Mouse (Mus musculus) splenic B cell, adult 2 months (primary cell): ENCODE measurements around the gene Gm20388.
"Not testable (repeated sequence)": the region's sequence is repeated elsewhere in the genome, so short reads cannot be mapped to it uniquely, and the experiment has no call there.

Experiments
- DNase-seq: peaks from one replicate; pipeline ENCODE4 v3.0.0-alpha.2; 2011; ENCODE audit warnings: low read depth, low spot score
- H3K27me3 ChIP-seq: 2 replicates; pipeline ENCODE4 v1.6.1; 2012; ENCODE audit warnings: mild to moderate bottlenecking, low read length, moderate library complexity, mixed read lengths; ENCODE audit not compliant: control insufficient read depth, poor library complexity, insufficient read depth, severe bottlenecking
- H3K36me3 ChIP-seq: 2 replicates; pipeline ENCODE4 v1.6.1; 2012; ENCODE audit warnings: mild to moderate bottlenecking, low read length, moderate library complexity, mixed read lengths; ENCODE audit not compliant: control insufficient read depth, poor library complexity, insufficient read depth, severe bottlenecking

The Gm20388 gene

GRCm38 (mm10) chr8:123017143-123017542 lies 3106.5 kb downstream of the Gm20388 start:
- Histone ChIP-seq H3K36me3 (0 out of 2 replicates have a peak, but pooled peaks cover 2% of the 10 kb centered on the region), H3K27me3 (no peaks in the 10 kb centered on the region)
- DNase-seq: no peak

GRCm38 (mm10) chr8:123018484-123019164 lies 3108.0 kb downstream of the Gm20388 start:
- Histone ChIP-seq H3K27me3 (no peaks in the 10 kb centered on the region), H3K36me3 (0 out of 2 replicates have a peak, but pooled peaks cover 2% of the 10 kb centered on the region)
- DNase-seq: no peak

DNA sequence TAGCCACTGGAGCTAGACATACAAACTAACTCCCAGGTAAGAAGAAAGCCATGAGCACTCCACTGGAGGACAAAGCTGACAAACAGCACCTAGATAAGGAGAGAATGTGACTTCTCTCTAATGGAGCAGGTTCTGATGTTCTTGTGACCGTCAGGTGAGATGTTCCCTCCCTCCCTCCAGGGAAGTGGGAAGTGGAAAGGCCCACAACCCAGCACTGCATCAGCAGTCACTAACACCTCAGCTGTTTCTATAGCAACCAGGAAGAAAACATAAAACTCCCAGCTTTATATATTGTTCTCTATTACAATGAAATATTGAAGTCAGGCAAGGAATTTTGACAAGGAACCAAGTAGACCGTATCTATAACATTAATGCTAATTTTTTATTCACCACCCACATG lies 3109.4 kb downstream of the Gm20388 start:
- no peaks in the 10 kb centered on the region for H3K36me3 ChIP-seq
- peak; percentile 70 for DNase-seq
- H3K27me3 ChIP-seq: no peaks in the 10 kb centered on the region

DNA sequence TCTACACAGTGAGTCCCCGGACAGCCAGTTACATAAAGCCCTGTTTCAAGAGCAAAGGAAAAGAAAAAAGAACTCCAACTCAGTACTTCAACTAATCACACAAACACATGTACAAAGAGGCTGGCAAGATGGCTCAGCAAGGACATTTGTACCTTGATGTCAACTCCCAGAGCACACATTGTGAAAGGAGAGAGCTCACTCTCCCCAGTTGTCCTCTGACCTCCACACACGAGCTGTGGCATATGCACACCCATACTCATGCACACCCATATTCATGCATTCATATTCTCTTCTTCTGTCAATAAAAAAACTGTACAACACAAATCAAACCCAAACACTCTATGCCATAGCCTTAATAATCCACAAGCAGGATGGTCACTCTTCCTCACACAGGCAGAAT lies 3110.2 kb downstream of the Gm20388 start:
- H3K27me3 ChIP-seq: no peaks in the 10 kb centered on the region
- H3K36me3 ChIP-seq: no peaks in the 10 kb centered on the region
- DNase-seq: no peak

- no peaks in the 10 kb centered on the region for H3K27me3 ChIP-seq
- H3K36me3 ChIP-seq: no peaks in the 10 kb centered on the region
- DNase-seq: no peak
These were observed 3110.6 kb downstream of the Gm20388 start for GRCm38 (mm10) chr8:123021259-123021658.

- Histone ChIP-seq H3K27me3 (no peaks in the 10 kb centered on the region), H3K36me3 (no peaks in the 10 kb centered on the region)
- DNase-seq: no peak
These were observed 3112.1 kb downstream of the Gm20388 start for GRCm38 (mm10) chr8:123022727-123023126.

DNA sequence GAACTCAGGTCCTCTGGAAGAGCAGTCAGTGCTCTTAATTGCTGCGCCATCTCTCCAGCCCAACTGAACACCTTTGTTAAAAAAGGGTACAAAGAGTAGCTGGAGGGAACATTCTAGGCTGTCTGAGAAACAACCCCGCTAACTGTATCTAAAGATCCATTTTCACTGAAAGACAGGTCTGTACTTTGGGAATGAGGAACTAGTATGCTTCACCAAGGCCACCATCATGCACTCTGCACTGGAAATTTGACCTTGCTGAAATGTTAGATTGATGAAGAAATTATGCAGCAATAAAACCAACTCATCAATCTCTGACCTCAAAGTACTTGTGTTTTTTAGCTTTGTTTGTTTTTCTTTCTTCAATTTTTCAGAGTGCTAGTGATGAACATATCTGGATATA lies 3113.6 kb downstream of the Gm20388 start:
- no peak for DNase-seq
- no peaks in the 10 kb centered on the region for H3K36me3 ChIP-seq
- no peaks in the 10 kb centered on the region for H3K27me3 ChIP-seq

- DNase-seq: no peak
- Histone ChIP-seq H3K27me3 (no peaks in the 10 kb centered on the region), H3K36me3 (no peaks in the 10 kb centered on the region)
These were observed 3115.3 kb downstream of the Gm20388 start for GRCm38 (mm10) chr8:123025951-123026351.

DNA sequence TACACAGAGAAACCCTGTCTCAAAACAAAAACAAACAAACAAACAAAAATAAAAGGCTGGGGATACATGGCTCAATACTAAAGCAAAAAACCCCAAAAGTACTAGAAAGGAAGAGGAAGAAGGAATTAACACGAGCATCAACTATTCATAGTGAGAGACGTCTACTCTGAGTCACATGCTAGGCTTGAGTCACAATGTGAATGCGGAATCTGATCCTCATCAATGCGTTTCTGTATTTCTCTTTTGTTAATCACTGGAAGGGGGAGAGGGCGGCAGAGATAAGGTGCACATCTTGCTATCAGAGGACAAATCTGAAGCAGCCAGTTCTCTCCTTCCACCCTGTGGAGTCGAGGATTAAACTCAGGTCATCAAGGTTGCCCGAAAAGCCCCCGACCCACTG lies 3117.1 kb downstream of the Gm20388 start:
- peak; percentile 61 for DNase-seq
- H3K36me3 ChIP-seq: no peaks in the 10 kb centered on the region
- no peaks in the 10 kb centered on the region for H3K27me3 ChIP-seq

DNA sequence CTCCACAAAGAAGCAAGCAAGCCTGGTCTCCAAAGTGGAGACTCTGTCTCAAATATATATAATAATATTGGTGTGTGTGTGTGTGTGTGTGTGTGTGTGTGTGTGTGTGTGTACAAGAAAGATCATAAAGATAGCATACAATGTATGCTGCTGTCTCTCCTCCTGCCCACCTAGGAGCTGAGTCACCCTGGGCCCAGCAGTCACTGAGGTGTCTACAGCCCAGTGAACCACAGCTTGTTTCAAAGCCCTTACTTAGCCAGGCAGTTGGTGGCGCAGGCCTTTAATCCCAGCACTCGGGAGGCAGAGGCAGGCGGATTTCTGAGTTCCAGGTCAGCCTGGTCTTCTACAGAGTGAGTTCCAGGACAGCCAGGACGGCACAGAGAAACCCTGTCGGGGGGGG lies 3119.4 kb downstream of the Gm20388 start:
- H3K27me3 ChIP-seq, H3K36me3 ChIP-seq: not testable (repeated sequence)
- peak; percentile 38 for DNase-seq

DNA sequence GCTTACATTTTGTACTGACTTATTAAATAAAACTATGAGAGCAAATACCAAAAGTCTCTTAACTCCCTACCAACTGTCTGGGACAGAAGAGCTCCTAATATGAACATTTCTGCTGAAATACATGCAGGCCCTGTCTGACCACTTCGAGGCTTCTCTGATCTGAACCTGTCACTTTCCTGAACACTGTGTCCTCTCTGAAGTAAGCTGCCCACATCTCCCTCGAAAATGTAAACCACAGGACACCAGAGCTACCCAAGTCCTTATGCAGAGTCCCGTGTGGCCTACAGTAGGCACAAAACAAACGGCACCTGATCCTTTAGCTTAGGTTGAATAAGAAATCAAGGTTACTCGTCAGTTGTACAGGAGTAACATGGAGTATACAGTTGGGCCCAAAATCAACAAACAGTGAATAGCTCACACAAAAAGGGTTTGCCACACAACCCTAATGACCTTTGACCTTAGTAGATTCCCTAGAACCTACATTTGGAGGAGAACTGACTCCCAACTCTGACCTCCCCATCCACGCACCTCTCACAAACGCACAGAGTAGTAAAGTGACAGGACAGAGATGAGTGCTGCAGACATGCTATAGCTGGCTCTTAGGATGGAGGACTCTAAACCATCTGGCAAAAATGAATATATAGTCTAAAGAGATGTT lies 3120.8 kb downstream of the Gm20388 start:
- H3K27me3 ChIP-seq: no peaks in the 10 kb centered on the region
- DNase-seq: no peak

GRCm38 (mm10) chr8:123032730-123033129 lies 3122.1 kb downstream of the Gm20388 start:
- peak; percentile 82 for DNase-seq
- Histone ChIP-seq H3K36me3 (no peaks in the 10 kb centered on the region), H3K27me3 (no peaks in the 10 kb centered on the region)

More for the DNA sequence above, 3120.8 kb downstream of the Gm20388 start:
- H3K36me3 ChIP-seq: no peaks in the 10 kb centered on the region

- DNase-seq: no peak
- H3K36me3 ChIP-seq: no peaks in the 10 kb centered on the region
- H3K27me3 ChIP-seq: no peaks in the 10 kb centered on the region
These were observed 3122.8 kb downstream of the Gm20388 start for GRCm38 (mm10) chr8:123033431-123033830.

- peak; percentile 70 for DNase-seq
- no peaks in the 10 kb centered on the region for H3K27me3 ChIP-seq
- H3K36me3 ChIP-seq: no peaks in the 10 kb centered on the region
These were observed 3123.5 kb downstream of the Gm20388 start for GRCm38 (mm10) chr8:123034171-123034570.

DNA sequence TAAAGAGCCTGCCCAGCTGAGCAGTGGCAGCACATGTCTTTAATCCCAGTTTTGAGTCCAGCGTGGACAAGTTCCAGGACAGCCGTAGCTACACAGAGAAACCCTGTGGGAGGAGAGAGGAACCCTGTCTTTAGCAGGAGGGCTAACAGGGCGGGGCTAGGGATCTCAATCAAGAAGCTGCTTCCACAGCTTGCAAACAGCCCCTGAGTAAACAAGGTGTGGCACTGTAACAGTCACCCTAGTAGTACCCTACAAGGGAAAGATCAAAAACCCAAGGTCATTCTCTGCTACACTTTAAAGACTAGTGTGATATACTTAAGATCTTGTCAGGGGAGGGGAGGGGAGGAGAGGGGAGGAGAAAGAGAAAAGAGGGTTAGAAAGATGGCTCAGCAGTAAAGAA lies 3126.3 kb downstream of the Gm20388 start:
- no peak for DNase-seq
- H3K36me3 ChIP-seq: no peaks in the 10 kb centered on the region

More for the DNA sequence above, 3126.3 kb downstream of the Gm20388 start:
- no peaks in the 10 kb centered on the region for H3K27me3 ChIP-seq
